Mouse (Mus musculus): ENCODE results near the gene Dnlz.

Gene Dnlz

DNA sequence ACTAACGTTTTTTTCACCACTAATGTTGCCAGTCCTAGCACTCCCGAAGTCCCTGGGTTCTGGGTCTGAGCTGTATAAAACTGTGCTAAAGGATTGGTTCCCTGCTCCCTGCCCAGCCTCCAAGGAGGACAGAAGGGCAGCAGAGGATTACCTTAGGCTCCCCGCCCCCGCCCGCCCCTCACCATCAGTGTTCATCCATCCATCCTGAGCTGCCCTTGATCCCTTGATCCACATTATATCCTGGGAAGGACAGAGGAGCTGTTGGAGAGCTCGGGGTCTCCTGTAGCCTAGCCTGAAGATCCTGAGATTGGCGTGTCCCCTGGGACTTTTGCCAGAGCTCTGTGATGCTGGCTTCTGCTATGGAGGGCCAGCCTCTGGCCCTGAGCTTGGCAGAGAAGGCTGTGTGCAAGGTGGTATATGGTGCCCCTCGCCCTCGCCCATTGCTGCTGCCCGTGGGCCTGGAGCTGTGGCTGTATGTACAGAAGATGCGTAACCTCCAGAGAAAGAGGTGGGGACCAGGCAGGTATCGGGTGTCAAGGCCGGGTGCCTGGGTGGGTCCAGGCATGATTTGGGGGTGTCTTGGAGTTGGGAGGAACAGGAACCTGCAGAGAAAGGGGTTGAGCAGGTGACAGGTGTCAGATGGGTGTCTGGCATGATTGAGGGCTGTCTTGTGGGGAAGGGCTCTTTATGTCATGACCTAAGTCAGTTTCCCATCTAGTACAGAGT is 32.2 kb downstream of the Dnlz start:
- no peak for DNase-seq

- DNase-seq: no peak
Measured at GRCm38 (mm10) chr2:26319109-26319508, 32.8 kb downstream of the Dnlz start.

- no peak for DNase-seq
Measured at GRCm38 (mm10) chr2:26317991-26318672, 33.8 kb downstream of the Dnlz start.

GRCm38 (mm10) chr2:26317371-26317770 is 34.5 kb downstream of the Dnlz start:
- DNase-seq: no peak

DNA sequence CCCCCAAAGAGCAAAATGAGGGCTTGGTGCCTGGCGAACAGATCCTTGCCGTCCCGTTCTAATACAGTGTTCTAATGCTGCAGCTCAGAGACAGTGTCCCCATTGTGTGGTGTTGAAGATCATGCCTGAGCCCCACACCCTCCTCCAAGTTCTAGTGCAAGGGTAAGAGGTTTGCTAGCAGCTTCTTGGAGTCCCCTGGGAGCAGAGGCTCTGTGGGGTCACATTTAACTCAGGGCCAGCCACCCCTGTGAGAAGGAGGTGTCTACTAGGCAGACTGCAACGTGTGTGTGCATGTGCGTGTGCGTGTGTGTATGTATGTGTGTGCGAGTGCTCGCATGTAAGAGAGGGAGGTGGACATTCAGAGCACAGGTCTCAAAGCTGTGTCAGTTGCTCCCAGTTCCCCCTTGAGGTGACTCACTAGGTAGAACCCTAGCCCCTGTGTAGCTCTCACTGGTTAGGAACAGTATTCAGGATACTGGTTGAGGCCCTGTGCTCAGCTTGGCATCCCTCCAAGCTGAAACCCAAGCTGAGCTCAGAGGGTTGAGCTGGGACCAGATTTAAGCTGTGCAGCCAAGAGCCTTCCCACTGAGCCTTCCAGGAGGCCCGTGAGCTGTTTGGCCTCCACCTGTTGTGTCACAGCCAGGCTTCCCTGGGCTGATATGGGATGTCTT is 35.2 kb downstream of the Dnlz start:
- DNase-seq: no peak

GRCm38 (mm10) chr2:26315925-26316311 is 36.0 kb downstream of the Dnlz start:
- DNase-seq: peak; percentile 43 to 61

GRCm38 (mm10) chr2:26315072-26315924 is 36.6 kb downstream of the Dnlz start, which contains the start of gene Gpsm1:
Gpsm1 (plus strand) TSS chr2:26315515.
- peak; percentile 56 to 65 for DNase-seq

GRCm38 (mm10) chr2:26314281-26315071 is 37.4 kb downstream of the Dnlz start:
- peak in 1 of 2 experiments; percentile 48 for DNase-seq

GRCm38 (mm10) chr2:26313394-26313793 is 38.5 kb downstream of the Dnlz start:
- DNase-seq: no peak

DNA sequence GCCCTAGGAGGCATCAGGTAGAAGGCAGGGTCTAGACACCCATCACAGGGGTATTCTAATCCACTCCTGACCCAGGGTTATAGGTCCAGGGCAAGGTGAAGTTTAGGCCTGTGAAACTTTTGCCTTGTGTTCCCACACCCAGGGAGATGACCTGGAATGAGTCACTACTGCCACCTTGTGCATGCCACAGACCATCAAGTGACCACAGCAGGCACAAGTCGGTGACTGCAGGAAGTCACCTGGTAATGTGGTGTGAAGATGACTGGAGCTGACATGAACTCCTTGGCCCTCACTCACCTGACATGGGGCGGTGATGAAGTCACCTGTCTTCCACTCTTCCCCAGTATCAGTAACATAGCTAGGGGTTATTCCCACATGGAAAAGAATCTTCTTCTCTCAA is 39.1 kb downstream of the Dnlz start:
- DNase-seq: peak in 1 of 2 experiments; percentile 25

DNA sequence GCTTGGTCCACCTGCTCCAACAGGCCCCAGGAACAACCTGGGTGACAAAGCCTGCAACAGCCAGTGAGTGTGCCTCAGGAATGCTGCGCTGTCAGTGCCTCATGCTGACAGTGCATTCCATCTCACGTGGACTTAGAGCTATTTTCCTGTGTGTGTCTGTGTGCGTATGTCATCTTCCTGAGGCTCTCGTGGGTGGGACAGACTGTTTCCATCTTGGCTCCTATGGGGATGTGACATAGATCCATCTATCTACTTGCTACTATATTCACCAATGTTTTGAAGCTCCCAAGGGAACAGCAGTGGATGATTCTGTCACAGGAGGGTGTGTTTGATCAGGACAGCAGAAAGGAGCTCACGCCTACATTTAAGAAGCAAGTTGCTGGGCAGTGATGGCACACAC is 40.0 kb downstream of the Dnlz start:
- DNase-seq: no peak

GRCm38 (mm10) chr2:26309739-26310138 is 42.2 kb downstream of the Dnlz start:
- DNase-seq: no peak

DNA sequence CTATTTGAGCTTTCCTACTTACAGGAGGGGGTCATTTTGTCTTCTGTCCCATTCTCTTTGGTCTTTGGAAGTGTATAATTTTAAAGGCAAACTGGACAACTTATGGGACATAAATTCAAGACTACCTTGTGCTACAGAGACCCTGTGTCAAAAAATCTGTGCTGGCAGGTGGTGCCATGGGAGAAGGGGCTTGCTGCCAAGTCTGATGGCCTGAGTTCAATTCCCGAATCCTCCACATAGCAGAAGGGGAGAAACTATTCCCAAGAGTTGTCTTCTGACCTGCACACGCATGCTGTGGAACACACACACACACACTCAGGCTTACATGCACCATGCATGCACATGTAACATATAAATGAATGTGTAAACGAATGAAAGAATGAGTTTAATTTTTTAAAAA is 45.2 kb downstream of the Dnlz start:
- DNase-seq: no peak

DNA sequence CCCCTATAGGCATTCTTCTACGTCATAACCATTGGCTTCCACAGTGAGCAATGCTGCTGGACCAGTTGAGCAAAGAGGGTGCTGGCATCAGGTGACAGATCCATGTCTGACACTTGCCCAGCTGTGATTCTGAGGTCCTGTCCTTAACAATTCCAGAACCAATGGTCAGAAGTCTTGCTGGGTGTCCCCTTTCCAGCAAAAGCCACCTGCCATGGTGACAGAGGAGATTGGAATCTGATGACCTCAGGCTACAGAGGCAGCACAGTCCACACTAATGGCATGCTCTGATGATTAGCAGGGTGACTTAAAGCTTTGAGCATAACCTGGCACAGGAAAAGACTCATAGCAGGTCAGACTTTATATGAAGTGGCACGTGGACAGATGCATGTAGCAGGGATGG is 46.4 kb downstream of the Dnlz start:
- DNase-seq: no peak

- DNase-seq: no peak
Measured at GRCm38 (mm10) chr2:26304711-26305110, 47.2 kb downstream of the Dnlz start.

DNA sequence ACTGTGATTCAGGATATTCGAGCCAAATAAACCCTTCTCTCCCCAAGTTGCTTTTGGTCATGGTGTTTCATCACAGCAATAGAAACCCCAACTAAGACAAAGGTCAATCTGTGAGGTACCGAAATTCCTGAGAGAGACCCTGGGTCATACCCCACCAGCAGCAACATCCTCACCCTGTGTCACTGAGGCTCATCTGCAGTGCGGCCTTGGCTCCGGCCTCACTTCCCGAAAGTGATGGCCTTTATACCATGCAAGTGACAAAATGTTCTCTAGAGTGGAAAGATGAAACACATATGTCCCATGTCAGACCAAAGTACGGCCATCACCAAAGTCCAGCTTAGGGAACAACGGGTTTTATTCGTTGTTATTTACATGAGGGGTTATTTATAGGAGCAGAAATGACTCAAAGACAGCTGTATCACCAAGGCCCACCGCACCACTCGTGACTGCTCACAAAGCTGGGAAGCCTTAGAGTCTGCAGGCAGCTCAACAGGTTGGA is 49.9 kb downstream of the Dnlz start:
- no peak for DNase-seq

GRCm38 (mm10) chr2:26300808-26301174 is 51.1 kb downstream of the Dnlz start:
- peak; percentile 75 to 87 for DNase-seq

DNA sequence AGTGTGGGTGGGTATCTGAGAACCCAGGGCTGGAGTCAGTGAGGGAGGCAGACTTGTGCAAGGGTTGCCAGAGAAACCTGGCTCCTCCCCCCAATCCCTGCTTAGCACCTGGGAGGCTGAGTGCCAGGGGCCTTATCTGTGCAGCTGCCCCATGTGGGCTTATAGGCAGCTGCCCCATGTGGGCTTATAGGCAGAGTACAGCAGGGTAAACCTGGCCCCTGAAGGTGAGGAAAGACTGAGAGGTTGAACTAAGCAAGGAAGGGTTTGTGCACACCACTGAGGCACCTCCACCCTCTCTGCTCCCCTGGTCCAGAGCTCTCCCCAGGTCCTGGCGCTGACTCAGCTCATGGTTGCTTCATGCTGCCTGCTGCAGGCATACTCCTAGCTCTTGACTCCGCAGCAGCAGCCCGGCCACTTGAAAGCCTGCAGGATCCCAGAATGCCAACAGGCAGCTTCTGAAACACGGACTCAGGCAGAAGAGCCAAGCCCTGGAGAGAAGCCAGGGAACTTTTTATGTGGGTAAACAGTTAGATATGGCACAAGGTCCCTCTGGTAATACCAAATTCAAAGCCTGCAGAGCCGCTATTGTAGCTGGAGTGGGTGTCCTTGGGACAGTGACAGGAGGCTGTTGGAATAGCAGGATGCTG is 51.6 kb downstream of the Dnlz start:
- DNase-seq: no peak

DNA sequence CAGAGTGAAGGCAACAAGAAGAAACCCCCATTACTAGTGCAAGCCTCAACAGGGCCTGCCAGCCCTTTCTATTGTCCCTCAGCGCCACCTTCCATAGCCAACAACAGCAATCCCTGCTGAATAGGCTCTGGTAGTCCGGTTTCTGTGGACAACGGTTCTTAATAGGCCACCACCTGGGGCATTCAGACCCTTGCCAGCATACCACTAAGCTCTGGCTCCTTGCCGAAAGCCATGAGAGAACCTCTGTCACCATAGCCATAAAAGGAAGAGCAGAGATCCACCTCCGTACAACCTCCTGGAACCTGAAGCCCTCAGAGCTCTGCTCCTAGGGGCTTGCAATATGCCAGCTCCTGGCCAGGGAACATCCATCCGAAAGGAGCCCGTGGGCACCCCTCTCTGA is 52.6 kb downstream of the Dnlz start:
- DNase-seq: no peak

- DNase-seq: no peak
Measured at GRCm38 (mm10) chr2:26298856-26299230, 53.1 kb downstream of the Dnlz start.

GRCm38 (mm10) chr2:26298208-26298855 is 53.6 kb downstream of the Dnlz start:
- no peak for DNase-seq
